Mouse (Mus musculus) CH12.LX (cell line): ENCODE results near the gene Plau. TPM values are rescaled to one million over a fixed set of nuclear protein-coding genes. Genes with fewer than 3 reads are reported as not detected.

Source experiments
- DNase-seq: peaks from one replicate; pipeline ENCODE4 v3.0.0-alpha.2; 2013; ENCODE audit errors: extremely low read depth
- H3K27ac ChIP-seq: 2 replicates; pipeline ENCODE4 v1.5.1; 2012; ENCODE audit warnings: low read depth, mild to moderate bottlenecking, control low read depth, moderate library complexity; ENCODE audit not compliant: insufficient read depth
- H3K27me3 ChIP-seq: replicated peaks from 2 replicates; pipeline ENCODE3; 2012; ENCODE audit warnings: inconsistent platforms
- H3K36me3 ChIP-seq, 2 experiments: replicated peaks in 1 of 2; 2 replicates each; pipeline versions ENCODE3 to v1.6.1; 2012; ENCODE audit warnings: inconsistent platforms in 1 of 2, low read length in 1 of 2, mild to moderate bottlenecking in 1 of 2, mixed read lengths in 1 of 2, moderate library complexity in 1 of 2; ENCODE audit not compliant: control insufficient read depth in 1 of 2, insufficient read depth in 1 of 2
- H3K4me1 ChIP-seq, 2 experiments: 2 replicates each; pipeline ENCODE4 v1.6.1; 2012; ENCODE audit warnings: inconsistent platforms in 1 of 2, moderate library complexity in 1 of 2; ENCODE audit not compliant: insufficient read depth in 2 of 2, control insufficient read depth in 1 of 2
- H3K4me2 ChIP-seq: 2 replicates; pipeline ENCODE4 v1.6.1; 2012; ENCODE audit warnings: low read depth, mild to moderate bottlenecking, control low read depth; ENCODE audit not compliant: poor library complexity, insufficient read depth, severe bottlenecking
- H3K4me3 ChIP-seq, 3 experiments: fragments of 150-350 bp in 1 of 3; sonication (generic) in 1 of 3; replicated peaks in 1 of 3; 2 replicates each; pipeline versions ENCODE3 to v1.5.1; 2011 to 2012; ENCODE audit warnings: low read depth in 2 of 3, low read length in 2 of 3, mild to moderate bottlenecking in 2 of 3, moderate library complexity in 2 of 3, control low read depth in 1 of 3, improper control_type of control experiment in 1 of 3, inconsistent platforms in 1 of 3, mixed read lengths in 1 of 3; ENCODE audit not compliant: poor library complexity in 1 of 3
- H3K79me2 ChIP-seq: replicated peaks from 2 replicates; pipeline ENCODE4 v1.6.1; 2012; ENCODE audit warnings: mild to moderate bottlenecking, moderate library complexity; ENCODE audit not compliant: control insufficient read depth, poor library complexity, insufficient read depth, severe bottlenecking; ENCODE audit errors: extremely low read depth
- H3K9ac ChIP-seq: 2 replicates; pipeline ENCODE4 v1.6.1; 2012; ENCODE audit warnings: low read depth, mild to moderate bottlenecking, control low read depth, moderate library complexity; ENCODE audit not compliant: insufficient read depth
- H3K9me3 ChIP-seq: replicated peaks from 2 replicates; pipeline ENCODE3; 2012; ENCODE audit warnings: low read length, inconsistent platforms, mixed read lengths
- BHLHE40 ChIP-seq: IDR thresholded peaks from 2 replicates; pipeline ENCODE4 v1.6.1; 2011; ENCODE audit warnings: mild to moderate bottlenecking, low read depth, low read length, improper control_type of control experiment
- CHD1 ChIP-seq: IDR thresholded peaks from 2 replicates; pipeline ENCODE4 v1.6.1; 2012; ENCODE audit warnings: low read depth, low read length, improper control_type of control experiment, inconsistent platforms
- CHD2 ChIP-seq: IDR thresholded peaks from 2 replicates; pipeline ENCODE4 v1.6.1; 2011; ENCODE audit warnings: low read length, improper control_type of control experiment
- E2F4 ChIP-seq: IDR thresholded peaks from 2 replicates; pipeline ENCODE4 v1.6.1; 2011; ENCODE audit warnings: low read depth, low read length, improper control_type of control experiment; ENCODE audit not compliant: insufficient replicate concordance
- ELF1 ChIP-seq: IDR thresholded peaks from 2 replicates; pipeline ENCODE4 v1.6.1; 2014; ENCODE audit warnings: low read depth, mild to moderate bottlenecking, inconsistent platforms, low read length, improper control_type of control experiment
- HCFC1 ChIP-seq: IDR thresholded peaks from 2 replicates; pipeline ENCODE4 v1.6.1; 2012; ENCODE audit warnings: low read depth, mild to moderate bottlenecking, inconsistent platforms, low read length, improper control_type of control experiment
- IRF4 ChIP-seq: IDR thresholded peaks from 2 replicates; pipeline ENCODE4 v1.6.1; 2014; ENCODE audit warnings: low read depth, mild to moderate bottlenecking, inconsistent platforms, low read length, improper control_type of control experiment
- JUND ChIP-seq: conservative IDR thresholded peaks from 2 replicates; pipeline ENCODE4 v1.6.1; 2011; ENCODE audit warnings: low read depth, low read length, improper control_type of control experiment
- KAT2A ChIP-seq: IDR thresholded peaks from 2 replicates; pipeline ENCODE4 v1.6.1; 2012; ENCODE audit warnings: low read length, improper control_type of control experiment, inconsistent platforms; ENCODE audit not compliant: insufficient replicate concordance
- MAFK ChIP-seq: IDR thresholded peaks from 2 replicates; pipeline ENCODE4 v1.6.1; 2011; ENCODE audit warnings: low read length, improper control_type of control experiment; ENCODE audit not compliant: insufficient replicate concordance
- MAX ChIP-seq: IDR thresholded peaks from 2 replicates; pipeline ENCODE4 v1.6.1; 2011; ENCODE audit warnings: low read length, improper control_type of control experiment
- MAZ ChIP-seq: IDR thresholded peaks from 2 replicates; pipeline ENCODE4 v1.6.1; 2012; ENCODE audit warnings: low read depth, mild to moderate bottlenecking, inconsistent platforms, low read length, improper control_type of control experiment, moderate library complexity
- MEF2A ChIP-seq: IDR thresholded peaks from 2 replicates; pipeline ENCODE4 v1.6.1; 2014; ENCODE audit warnings: low read depth, mild to moderate bottlenecking, inconsistent platforms, low read length, improper control_type of control experiment, borderline replicate concordance
- MXI1 ChIP-seq: IDR thresholded peaks from 2 replicates; pipeline ENCODE4 v1.6.1; 2011; ENCODE audit warnings: mild to moderate bottlenecking, low read depth, low read length, improper control_type of control experiment
- MYC ChIP-seq: IDR thresholded peaks from 2 replicates; pipeline ENCODE4 v1.6.1; 2011; ENCODE audit warnings: low read depth, mild to moderate bottlenecking, improper control_type of control experiment, low read length
- NELFE ChIP-seq: IDR thresholded peaks from 2 replicates; pipeline ENCODE4 v1.6.1; 2011; ENCODE audit warnings: low read depth, low read length, improper control_type of control experiment
- NRF1 ChIP-seq: IDR thresholded peaks from 2 replicates; pipeline ENCODE4 v1.6.1; 2014; ENCODE audit warnings: low read depth, mild to moderate bottlenecking, inconsistent platforms, low read length, improper control_type of control experiment, moderate library complexity
- POLR2A ChIP-seq: IDR thresholded peaks from 2 replicates; pipeline ENCODE4 v1.6.1; 2011; ENCODE audit warnings: low read depth, mild to moderate bottlenecking, improper control_type of control experiment, low read length
- POLR2AphosphoS2 ChIP-seq: IDR thresholded peaks from 2 replicates; pipeline ENCODE4 v1.6.1; 2011; ENCODE audit warnings: low read depth, low read length, improper control_type of control experiment
- RAD21 ChIP-seq: IDR thresholded peaks from 2 replicates; pipeline ENCODE4 v1.6.1; 2011; ENCODE audit warnings: low read depth, mild to moderate bottlenecking, low read length, improper control_type of control experiment, moderate library complexity
- RCOR1 ChIP-seq: conservative IDR thresholded peaks from 2 replicates; pipeline ENCODE4 v1.6.1; 2012; ENCODE audit warnings: low read depth, mild to moderate bottlenecking, inconsistent platforms, low read length, improper control_type of control experiment
- SIN3A ChIP-seq: IDR thresholded peaks from 2 replicates; pipeline ENCODE4 v1.6.1; 2012; ENCODE audit warnings: low read length, improper control_type of control experiment, inconsistent platforms
- TCF12 ChIP-seq: IDR thresholded peaks from 2 replicates; pipeline ENCODE4 v1.6.1; 2014; ENCODE audit warnings: low read depth, mild to moderate bottlenecking, inconsistent platforms, low read length, improper control_type of control experiment
- UBTF ChIP-seq: IDR thresholded peaks from 2 replicates; pipeline ENCODE4 v1.6.1; 2012; ENCODE audit warnings: low read depth, mild to moderate bottlenecking, inconsistent platforms, low read length, improper control_type of control experiment, moderate library complexity
- USF1 ChIP-seq: IDR thresholded peaks from 2 replicates; pipeline ENCODE4 v1.6.1; 2014; ENCODE audit warnings: low read depth, mild to moderate bottlenecking, inconsistent platforms, low read length, improper control_type of control experiment
- USF2 ChIP-seq: conservative IDR thresholded peaks from 2 replicates; pipeline ENCODE4 v1.6.1; 2011; ENCODE audit warnings: low read depth, low read length, improper control_type of control experiment
- ZC3H11A ChIP-seq: IDR thresholded peaks from 2 replicates; pipeline ENCODE4 v1.6.1; 2012; ENCODE audit warnings: low read depth, mild to moderate bottlenecking, inconsistent platforms, low read length, improper control_type of control experiment
- ZKSCAN1 ChIP-seq: IDR thresholded peaks from 2 replicates; pipeline ENCODE4 v1.6.1; 2012; ENCODE audit warnings: low read depth, inconsistent platforms, low read length, improper control_type of control experiment, borderline replicate concordance
- ZNF384 ChIP-seq: IDR thresholded peaks from 2 replicates; pipeline ENCODE4 v1.6.1; 2012; ENCODE audit warnings: low read depth, low read length, improper control_type of control experiment, inconsistent platforms
- dilution Hi-C: fragments of 300-500 bp; cut with MboI; formaldehyde crosslinking; loops from 2 replicates; pipeline ENCODE4 v1.14.3; 2020; ENCODE audit warnings: low sequenced_read_pairs; ENCODE audit not compliant: extremely low pct_unique_long_range_greater_than_20kb, extremely low pct_ligation_motif_present
- in situ Hi-C: fragments of 300-500 bp; cut with MboI; formaldehyde crosslinking; loops from 3 replicates; pipeline ENCODE4 v1.14.3; 2019; ENCODE audit warnings: low sequenced_read_pairs, low pct_ligation_motif_present, low pct_unique_long_range_greater_than_20kb, mixed read lengths
- polyA plus RNA-seq: library from polyadenylated mRNA; unstranded; fragments of >175 nt; gene quantifications from 2 replicates; pipeline ENCODE4 v1.2.1, GENCODE M21; 2012; ENCODE audit warnings: low read depth; ENCODE audit not compliant: insufficient read length
- total RNA-seq, 2 experiments: library from RNA; depleted of rRNA; stranded (reverse); fragments of 300-350 nt in 1 of 2; fragments of >200 nt in 1 of 2; gene quantifications; 2 replicates each; pipeline ENCODE4 v1.2.3; 2012 to 2014

Plau gene
- total and polyA plus RNA-seq, 3 experiments = 1.8 to 2.8 (median 2.4) TPM

DNA sequence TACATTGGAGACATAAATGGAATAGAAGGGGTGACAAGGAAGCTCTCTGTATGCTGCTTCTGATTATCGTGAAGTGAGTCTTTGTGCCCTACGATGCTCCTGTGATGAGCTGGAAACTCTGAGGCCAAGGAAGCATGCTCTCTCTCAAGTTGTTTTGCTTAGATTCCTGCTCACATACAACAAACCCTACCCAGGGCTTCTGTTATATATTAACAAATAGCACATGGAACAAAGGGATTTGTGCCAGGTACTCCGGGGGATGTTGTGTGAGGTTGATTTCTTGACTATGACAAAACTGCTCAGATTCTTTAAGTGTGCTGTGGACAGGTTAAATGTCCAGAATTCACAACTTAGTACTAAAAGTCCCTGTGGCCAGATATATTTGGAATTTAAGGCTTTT is 33.6 kb downstream of the Plau start:
- no peaks in the 10 kb centered on the region for H3K79me2 ChIP-seq
- no peak for DNase-seq
- TF ChIP-seq E2F4 = no peak
- TF ChIP-seq MAFK = no peak
- TF ChIP-seq USF1 = no peak
- no peak for TF ChIP-seq KAT2A
- no peak for TF ChIP-seq ZC3H11A
- TF ChIP-seq MYC = no peak
- TF ChIP-seq MXI1 = no peak
- TF ChIP-seq ZNF384 = no peak
- no peak for TF ChIP-seq USF2
- TF ChIP-seq BHLHE40 = no peak
- TF ChIP-seq POLR2AphosphoS2 = no peak
- TF ChIP-seq HCFC1 = no peak
- no peak for TF ChIP-seq SIN3A
- no peak for TF ChIP-seq MAX
- TF ChIP-seq CHD2 = no peak
- no peak for TF ChIP-seq MEF2A
- TF ChIP-seq MAZ = no peak
- TF ChIP-seq TCF12 = no peak
- no peak for TF ChIP-seq UBTF
- TF ChIP-seq, all 38 proteins: peak for 0
- Histone ChIP-seq H3K27ac (no peak overlapping the region), H3K4me3 (no peak overlapping the region), H3K4me1 (peaks cover 3 to 11% of the 10 kb centered on the region in 2 experiments; a peak in 2 of 4 replicates), H3K27me3 (no peaks in the 10 kb centered on the region), H3K4me2 (no peak overlapping the region), H3K36me3 (no peaks in the 10 kb centered on the region), H3K9me3 (no peaks in the 10 kb centered on the region), H3K9ac (no peak overlapping the region)
- dilution Hi-C loops (no loop called here), in situ Hi-C loops (no loop called here)

DNA sequence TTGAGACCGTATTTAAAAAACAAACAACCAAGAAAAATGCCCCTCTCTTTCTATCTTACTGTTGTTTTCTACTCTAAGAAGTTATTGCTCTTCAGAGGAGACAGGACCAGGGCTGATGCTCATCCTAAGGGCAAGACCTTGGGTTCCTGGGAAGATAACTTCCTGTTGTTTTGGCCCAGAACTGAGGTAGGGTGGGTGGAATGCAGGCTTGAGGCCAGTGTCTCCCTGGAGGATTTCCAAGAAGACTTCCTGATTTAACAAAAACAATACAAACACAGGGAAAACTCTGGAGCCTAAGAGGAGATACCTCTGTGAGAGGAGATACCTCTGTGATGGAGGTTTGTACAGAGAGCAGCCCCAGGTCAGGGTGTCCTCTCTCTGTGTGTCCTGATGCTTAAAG is 35.0 kb downstream of the Plau start:
- in situ Hi-C loops = no loop called here
- H3K4me3 ChIP-seq = no peak overlapping the region
- dilution Hi-C loops = no loop called here
- no peak overlapping the region for H3K4me2 ChIP-seq
- no peak for DNase-seq
- no peaks in the 10 kb centered on the region for H3K27me3 ChIP-seq
- no peak overlapping the region for H3K27ac ChIP-seq
- TF ChIP-seq MAZ (no peak), NELFE (no peak), IRF4 (no peak), ZKSCAN1 (no peak), HCFC1 (no peak), NRF1 (no peak), ZC3H11A (no peak), MYC (no peak), POLR2A (no peak), KAT2A (no peak), JUND (no peak), RAD21 (no peak), RCOR1 (no peak), USF2 (no peak), USF1 (no peak), MAFK (no peak), POLR2AphosphoS2 (no peak), ELF1 (no peak), MEF2A (no peak), CHD1 (no peak)
- H3K9ac ChIP-seq = no peak overlapping the region
- H3K9me3 ChIP-seq = no peaks in the 10 kb centered on the region
- H3K36me3 ChIP-seq = no peaks in the 10 kb centered on the region
- H3K4me1 ChIP-seq = peaks cover 3 to 11% of the 10 kb centered on the region in 2 experiments; a peak in 2 of 4 replicates
- H3K79me2 ChIP-seq = no peaks in the 10 kb centered on the region
